Mouse (Mus musculus): ENCODE results near the gene Zfp763. TPM values are rescaled to one million over a fixed set of nuclear protein-coding genes. Genes with fewer than 3 reads are reported as not detected.
"Not testable (repeated sequence)": the region's sequence is repeated elsewhere in the genome, so short reads cannot be mapped to it uniquely, and the experiment has no call there.

Gene Zfp763
- 1 to 10 TPM; 2.0 to 2.8 TPM for total RNA-seq (2021)
- long read RNA-seq, experiment 1, partial matches to known transcripts = 0 of 3 reads
- long read RNA-seq, experiment 1, other reads (novel, unspliced or antisense) = 0 of 3 reads
- long read RNA-seq, experiment 2 = 0 reads

GRCm38 (mm10) chr17:33032900-33033891 is at the start of gene Zfp763:
Gene Zfp763 (minus strand): TSS chr17:33033402.
- DNase-seq = peak; percentile 85 to 86

GRCm38 (mm10) chr17:33067958-33068357 is 34.8 kb upstream of the Zfp763 start, which contains the start of gene 4921501E09Rik:
Gene 4921501E09Rik (minus strand): TSS chr17:33068058.
- DNase-seq = no peak

- DNase-seq = no peak
Observed at GRCm38 (mm10) chr17:33063001-33063400, 29.8 kb upstream of the Zfp763 start.

GRCm38 (mm10) chr17:33058791-33059190 is 25.6 kb upstream of the Zfp763 start:
- no peak for DNase-seq

DNA sequence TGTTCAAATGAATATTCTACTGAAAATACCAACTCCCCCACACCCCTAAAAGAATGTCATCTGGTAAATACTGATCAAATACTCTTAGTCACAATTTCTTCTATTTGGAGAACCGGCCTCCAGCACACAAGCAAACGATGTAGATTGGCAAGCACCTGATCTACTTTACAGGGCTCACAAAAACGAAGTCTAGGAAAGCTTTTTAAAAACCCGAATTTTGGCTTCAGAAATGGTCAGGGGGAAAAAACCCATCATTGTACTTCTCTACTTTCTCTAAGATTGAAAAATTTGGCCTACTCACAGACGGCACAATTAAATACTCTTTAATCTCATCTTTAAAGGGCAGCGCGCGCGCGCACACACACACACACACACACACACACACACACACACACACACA is 826 bp downstream of the Zfp763 start:
- DNase-seq = no peak

GRCm38 (mm10) chr17:33020434-33020833 is 12.8 kb downstream of the Zfp763 start:
- DNase-seq = not testable (repeated sequence)

DNA sequence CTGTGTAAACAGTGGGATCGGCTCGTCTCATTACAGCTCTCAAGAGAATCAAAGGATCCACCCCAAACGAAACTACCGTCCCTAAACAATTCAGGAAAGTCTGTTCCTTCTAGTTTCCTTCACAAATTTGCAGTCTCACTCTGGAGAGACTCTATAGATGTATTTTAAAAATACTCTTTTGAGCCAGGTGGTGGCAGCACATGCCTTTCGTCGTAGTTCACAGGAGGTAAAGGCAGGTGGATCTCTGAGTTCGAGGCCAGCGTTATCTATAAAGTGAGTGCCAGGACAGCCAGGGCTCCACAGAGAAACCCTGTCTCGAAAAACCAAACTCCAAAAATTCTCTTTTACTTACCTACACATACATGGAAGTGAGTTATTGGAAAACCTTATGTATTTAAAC is 24.9 kb downstream of the Zfp763 start:
- no peak for DNase-seq

GRCm38 (mm10) chr17:32998492-32998891 is 34.7 kb downstream of the Zfp763 start:
- DNase-seq = no peak

GRCm38 (mm10) chr17:32992699-32993474 is 40.3 kb downstream of the Zfp763 start, which contains the start of gene Zfp952:
Gene Zfp952 (plus strand): TSS chr17:32993129.
- peak; percentile 94 for DNase-seq

DNA sequence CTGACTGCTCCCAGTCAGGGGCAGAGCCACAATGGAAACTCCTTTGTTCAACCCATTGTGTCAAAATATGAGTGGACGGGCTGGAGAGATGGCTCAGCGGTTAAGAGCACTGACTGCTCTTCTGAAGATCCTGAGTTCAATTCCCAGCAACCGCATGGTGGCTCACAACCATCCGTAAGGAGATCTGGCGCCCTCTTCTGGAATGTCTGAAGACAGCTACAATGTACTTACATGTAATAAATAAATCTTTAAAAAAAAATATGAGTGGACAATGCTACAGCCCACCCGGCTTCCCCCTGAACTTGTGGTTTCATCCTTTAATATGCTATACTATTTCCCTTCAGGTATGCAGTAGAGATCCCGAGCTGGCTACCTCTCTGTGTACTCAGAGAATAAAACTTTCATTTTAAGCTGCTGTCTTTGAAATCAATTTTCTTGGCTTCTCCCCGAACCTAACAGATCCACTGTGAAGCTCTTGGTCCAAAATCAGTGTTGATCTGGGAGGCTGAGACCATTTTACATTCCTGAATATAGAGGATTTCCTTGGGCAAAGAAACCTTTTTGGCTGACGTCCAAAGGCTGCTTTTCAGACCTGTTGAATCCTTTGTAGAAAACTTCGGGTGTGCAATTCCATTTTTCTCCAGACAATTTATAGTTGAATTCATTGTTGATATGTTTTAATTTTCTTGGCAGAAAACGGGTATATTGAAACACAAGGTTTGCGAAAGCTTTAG is 41.1 kb downstream of the Zfp763 start:
- DNase-seq = peak in 1 of 2 experiments; percentile 32

- no peak for DNase-seq
Observed at GRCm38 (mm10) chr17:32986301-32986700, 46.9 kb downstream of the Zfp763 start.

DNA sequence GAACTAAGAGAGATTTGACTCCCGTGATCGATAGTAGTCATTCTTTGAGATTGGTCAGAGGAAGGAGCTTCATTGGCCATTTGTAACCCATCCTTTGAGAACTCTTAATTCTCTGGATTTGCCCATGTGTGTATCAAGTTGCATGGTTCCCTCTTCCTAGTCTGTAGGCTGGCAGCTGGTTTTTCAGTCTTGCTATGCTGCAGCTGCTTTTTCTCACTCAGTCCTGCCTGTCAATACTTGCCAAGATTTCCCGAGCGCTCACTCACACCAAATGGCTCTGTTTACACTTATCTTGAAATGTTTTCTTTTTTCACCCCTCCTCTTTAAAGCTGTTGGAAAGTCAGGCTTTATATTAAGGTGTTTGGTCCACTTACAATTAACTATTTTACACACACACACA is 51.8 kb downstream of the Zfp763 start:
- no peak for DNase-seq

Other genes with a start within 250 kb of the Zfp763 start
- 10 to 100 TPM; 25.0 to 28.9 TPM for gene Zfp871, start 245.1 kb downstream of the Zfp763 start, total RNA-seq (2021)
- under 1 TPM in 1 of 2 experiments, not detected in 1; 0.44 TPM for gene Zfp811, start 223.5 kb downstream of the Zfp763 start, total RNA-seq (2021)
- 1 to 10 TPM; 7.9 to 9.3 TPM for gene Zfp799, start 203.1 kb downstream of the Zfp763 start, total RNA-seq (2021)
- gene Zfp870, start 141.8 kb downstream of the Zfp763 start, total RNA-seq (2021) = 1 to 10 TPM; 6.1 to 7.8 TPM
- gene Cyp4f14, start 116.1 kb downstream of the Zfp763 start, total RNA-seq (2021) = under 1 TPM in 1 of 2 experiments, not detected in 1; 0.22 TPM
- 10 to 100 TPM in 1 of 2 experiments, 1 to 10 TPM in 1; 8.7 to 12.9 TPM for gene Cyp4f13, start 86.0 kb downstream of the Zfp763 start, total RNA-seq (2021)
- gene Zfp472, start 67.6 kb downstream of the Zfp763 start, total RNA-seq (2021) = 1 to 10 TPM; 1.8 to 2.1 TPM
- 1 to 10 TPM; 6.0 to 6.5 TPM for gene Zfp952, start 40.3 kb downstream of the Zfp763 start, total RNA-seq (2021)
- gene 4921501E09Rik, start 34.7 kb upstream of the Zfp763 start, total RNA-seq (2021) = not detected
- gene Zfp563, start 55.9 kb upstream of the Zfp763 start, total RNA-seq (2021) = 1 to 10 TPM; 5.1 to 5.6 TPM
- under 1 TPM in 1 of 2 experiments, not detected in 1; 0.07 TPM for gene Morc2b, start 106.3 kb upstream of the Zfp763 start, total RNA-seq (2021)
- gene Olfr55, start 135.0 kb upstream of the Zfp763 start, total RNA-seq (2021) = not detected
- gene Olfr239, start 157.9 kb upstream of the Zfp763 start, total RNA-seq (2021) = not detected
- gene Olfr1564, start 188.3 kb upstream of the Zfp763 start, total RNA-seq (2021) = under 1 TPM; 0.15 TPM
- gene Zfp955a, start 221.7 kb upstream of the Zfp763 start, total RNA-seq (2021) = 1 to 10 TPM; 7.7 to 9.9 TPM
- not detected for gene Olfr63, start 231.3 kb upstream of the Zfp763 start, total RNA-seq (2021)

Data from heart, adult 18-20 months (tissue).